Mouse (Mus musculus) erythroid progenitor cell, adult 5-6 weeks (primary cell): ENCODE data around the gene Cmss1. TPM values are rescaled to one million over a fixed set of nuclear protein-coding genes. Genes with fewer than 3 reads are reported as not detected.

Source experiments
- ATAC-seq: replicated peaks from 2 replicates; pipeline ENCODE4 v1.8.0; 2016; ENCODE audit warnings: moderate number of reproducible peaks, mild to moderate bottlenecking, moderate TSS enrichment, inconsistent platforms; ENCODE audit not compliant: poor library complexity, low FRiP score, severe bottlenecking
- total RNA-seq, 2 experiments: library from RNA; stranded (forward) in 1 of 2; stranded (reverse) in 1 of 2; fragments of 150-400 nt in 1 of 2; fragments of 186-747, 209-891 nt in 1 of 2; gene quantifications; 2 replicates each; pipeline versions ENCODE4 v1.2.3 to v1.2.4; 2015 to 2017; ENCODE audit warnings: low replicate concordance in 2 of 2

Cmss1 gene
- total RNA-seq, 2 experiments from 2014 or later: 8.4 TPM; not detected in 1

DNA sequence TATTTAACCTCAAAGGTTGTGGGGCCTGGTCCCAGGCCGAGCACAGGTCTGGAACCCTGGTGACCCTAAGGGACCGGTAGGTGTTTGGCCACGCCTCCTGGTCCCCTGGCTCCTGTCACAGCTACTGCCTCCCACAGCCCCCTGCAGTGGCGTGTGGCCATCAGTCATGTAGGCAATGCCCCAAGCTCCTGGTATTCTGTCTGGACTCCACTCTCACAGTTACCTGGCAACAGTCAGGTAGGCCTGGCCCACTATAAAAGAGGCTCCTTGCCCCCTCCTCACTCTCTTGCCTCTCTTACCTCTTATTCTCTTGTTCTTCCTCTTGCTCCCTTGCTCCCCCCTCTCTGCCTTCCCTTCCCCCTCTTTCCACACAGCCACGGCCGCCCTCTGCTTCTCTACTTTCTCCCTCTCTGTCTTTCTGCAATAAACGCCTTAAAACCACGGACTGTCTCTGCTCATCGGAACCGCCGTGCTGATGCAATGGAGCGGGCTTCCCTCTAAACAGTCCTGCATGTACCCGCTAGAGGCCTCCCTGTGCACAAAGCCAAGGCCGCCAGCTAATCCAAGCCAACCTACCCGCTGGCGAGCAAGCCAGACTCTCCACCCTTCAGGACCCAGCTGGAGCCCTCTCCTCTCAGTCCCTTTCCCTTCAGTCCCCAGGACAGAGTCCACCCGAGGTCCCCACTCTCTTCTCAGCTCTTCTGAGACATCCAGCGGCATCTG, 243.8 kb downstream of the Cmss1 start:
- ATAC-seq: no peak

DNA sequence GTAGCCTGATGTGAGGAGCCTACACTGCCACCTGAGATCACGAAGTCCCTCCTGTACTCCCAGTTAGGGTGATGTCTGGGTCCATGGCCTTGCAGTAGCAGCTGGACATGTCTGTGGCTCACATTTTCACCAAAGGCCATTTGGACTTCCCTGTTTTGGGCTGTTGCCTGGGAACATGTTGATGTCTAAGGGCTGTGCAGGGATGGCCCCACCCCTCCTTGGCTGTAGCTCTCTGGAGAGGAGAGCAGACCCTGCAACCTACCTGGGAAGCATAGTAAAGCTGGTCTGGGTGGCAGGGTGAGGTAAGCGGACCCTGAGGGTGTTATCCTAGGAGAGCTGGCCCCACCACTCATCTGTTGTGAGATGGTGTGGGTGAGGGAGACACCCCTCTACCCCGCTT, 245.9 kb downstream of the Cmss1 start:
- no peak for ATAC-seq

DNA sequence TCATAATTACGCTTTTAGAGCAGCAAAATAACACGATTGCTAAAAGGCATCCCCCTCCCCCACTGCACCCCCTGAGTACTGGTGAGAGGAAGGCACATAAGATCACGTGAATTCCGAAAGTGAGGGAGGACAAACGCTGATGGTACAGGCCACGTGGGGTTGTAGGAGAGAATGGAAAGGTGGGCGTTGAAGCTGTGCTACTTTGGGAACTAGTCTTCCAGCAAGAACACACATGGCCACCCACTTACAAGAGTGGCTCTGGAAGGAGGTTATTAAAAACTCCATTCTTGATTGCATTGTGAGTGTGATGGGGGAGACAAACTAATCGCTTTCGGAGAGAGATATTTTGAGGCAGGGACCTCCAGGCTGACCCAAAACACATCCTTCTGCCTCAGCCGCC, 247.4 kb downstream of the Cmss1 start:
- ATAC-seq: no peak

DNA sequence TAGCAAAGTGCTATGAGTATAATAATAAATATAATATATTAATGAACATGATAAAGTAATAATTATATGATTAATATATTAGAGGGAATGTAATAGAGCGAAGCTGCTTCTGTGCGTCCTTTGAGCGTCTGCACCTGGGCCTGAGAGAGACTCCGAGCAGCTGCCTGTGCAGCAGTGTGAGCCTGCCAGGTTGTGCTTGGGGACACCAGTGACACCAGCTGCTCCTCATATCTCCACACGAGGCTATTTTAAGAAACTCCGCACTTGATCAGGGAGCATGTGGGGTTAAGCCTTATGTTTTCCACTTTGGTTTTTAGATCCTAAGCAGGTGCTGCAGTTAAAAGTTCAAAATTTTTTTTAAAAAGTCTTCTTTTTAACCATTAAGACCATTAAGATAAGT, 249.7 kb downstream of the Cmss1 start:
- no peak for ATAC-seq

DNA sequence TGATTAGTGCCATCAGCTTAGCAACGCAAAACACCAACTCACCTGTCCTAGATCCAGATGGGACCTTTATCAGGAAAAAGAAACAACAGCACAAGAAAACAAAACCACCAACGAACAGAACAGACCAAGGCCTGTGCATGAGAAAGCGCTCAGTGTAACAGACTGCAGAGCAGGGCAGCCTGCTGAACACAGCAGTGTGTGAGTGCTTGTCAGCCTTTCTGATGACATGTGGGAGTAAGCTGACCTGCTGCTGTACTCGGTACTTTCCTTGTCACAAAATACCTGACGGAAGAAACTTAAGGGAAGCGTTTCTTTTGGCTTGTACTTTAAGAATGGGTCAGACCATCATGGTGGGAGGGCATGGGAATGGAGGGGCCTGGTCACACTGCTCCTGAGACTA, 250.2 kb downstream of the Cmss1 start:
- ATAC-seq: no peak

DNA sequence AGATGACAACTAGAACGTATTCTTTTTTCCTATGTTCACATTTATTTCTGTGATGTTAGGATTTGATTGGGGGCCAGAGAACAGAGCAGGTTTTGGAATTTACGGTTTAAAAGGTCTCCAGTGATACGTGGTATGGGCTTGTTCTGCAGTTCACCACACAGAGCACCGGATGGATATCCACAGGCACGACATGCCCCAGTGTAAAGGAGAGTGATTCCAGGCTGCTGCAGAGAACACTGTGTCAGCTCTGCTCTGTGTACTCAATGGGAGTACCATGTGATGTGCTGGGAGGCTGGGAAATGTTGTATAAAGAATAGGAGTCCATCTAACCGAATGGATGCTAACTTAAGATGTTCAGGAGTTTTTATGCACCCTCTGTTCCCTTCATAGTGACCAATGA, 252.7 kb downstream of the Cmss1 start:
- ATAC-seq: no peak

DNA sequence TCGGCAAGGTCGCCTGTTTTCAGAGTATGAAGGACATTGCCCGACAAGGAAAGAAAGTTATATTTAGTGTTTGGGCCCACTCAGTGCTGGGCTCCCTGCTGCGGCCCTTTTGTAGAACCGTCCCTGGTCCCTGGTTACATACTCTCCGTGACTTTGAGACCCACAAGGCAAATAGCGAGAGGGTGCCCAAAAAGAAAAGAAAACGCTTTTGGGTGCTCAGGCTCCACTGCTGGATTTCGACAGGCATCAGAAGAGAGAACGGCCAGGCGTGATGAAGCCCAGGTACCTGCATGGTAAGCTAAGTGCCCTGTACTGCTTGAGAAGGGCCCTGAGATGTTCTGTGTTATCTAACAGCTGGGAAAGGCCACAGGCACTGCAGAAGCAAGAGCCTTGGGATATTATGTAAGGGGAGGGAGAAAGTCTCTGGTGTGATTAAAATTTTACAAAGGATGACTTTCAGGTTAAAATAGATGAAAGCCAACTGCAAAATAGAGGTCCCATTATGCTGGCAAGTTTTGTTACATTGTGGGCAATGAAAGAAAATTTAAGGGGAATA, 253.4 kb downstream of the Cmss1 start:
- ATAC-seq: no peak

DNA sequence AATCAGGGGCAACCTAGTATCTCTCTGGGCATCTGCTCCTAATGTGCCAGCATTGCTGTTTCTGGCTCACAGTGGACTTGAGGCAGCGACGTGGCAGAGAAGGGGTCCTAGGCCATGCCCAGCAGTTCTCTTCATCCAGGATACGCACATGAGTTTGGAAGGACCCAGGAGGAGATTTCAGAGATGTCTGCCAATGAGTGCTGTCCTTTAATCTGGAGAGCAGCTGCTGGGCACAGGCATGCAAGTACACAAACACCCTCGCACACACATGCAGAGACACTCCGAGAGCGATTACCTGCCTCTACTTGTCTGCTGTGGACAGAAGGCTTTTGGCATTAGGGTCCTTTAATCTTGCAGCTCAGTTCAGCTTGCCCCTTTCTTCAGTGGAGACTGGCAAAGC, 253.9 kb downstream of the Cmss1 start, which contains the start of gene Filip1l:
Filip1l (plus strand) TSS at position 343 of the 400 bp plus-strand sequence.
- no peak for ATAC-seq

DNA sequence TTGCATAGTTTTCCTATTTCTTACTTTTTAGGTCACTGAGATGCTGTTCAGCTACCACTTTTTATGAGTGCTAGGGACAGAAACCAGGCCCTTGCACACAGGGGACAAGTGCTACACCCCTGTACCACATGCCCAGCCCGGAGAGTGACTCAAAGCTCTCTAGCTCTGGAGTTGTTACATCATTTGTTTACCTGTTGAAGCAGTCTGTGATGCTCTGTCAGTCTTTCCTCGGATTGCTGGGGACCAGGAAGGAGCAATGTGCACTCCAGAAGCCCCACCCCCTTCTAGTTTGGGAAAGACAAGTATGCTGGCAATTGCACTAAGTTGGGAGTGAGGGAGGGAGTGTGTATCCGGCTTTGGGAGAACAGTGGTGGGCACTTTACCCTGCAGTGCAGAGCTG, 257.0 kb downstream of the Cmss1 start:
- no peak for ATAC-seq

DNA sequence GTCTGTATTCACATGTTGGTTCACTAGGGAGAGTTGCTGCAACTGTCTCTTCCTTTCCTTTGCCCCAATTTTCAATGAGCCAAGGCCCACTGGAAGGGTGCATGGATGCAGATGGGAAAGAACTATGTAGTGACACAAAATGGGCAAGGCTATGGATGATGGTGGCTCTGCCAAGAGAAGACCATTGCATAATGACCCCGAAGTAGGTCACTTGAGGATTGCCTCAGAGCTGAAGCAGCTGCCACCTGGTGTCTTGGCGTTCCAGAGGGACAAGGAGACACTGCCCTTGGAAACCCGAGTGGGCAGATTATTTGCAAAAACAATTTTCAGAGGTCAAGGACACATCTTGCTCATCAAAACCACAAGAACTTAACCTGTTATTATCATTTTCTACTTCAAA, 257.6 kb downstream of the Cmss1 start:
- no peak for ATAC-seq

DNA sequence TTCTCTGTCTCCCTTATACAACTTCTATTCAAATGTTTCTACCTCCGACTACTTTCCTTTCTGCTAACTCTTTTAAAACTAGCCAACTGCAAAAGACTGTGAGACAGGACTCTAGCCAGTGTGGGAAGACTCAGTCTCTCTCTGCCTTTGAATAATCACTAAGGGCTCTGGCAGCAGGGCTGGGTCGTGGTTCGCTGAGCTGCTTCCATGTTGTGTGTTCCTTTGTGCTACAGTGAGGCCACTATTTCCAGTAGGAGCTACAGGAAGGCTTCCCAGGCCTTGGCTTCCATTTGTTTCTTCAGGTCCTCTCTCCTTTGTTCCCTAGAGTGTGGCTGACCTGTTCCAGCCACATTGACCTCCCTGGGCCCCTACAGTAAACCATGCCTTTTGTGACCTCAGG, 260.4 kb downstream of the Cmss1 start:
- no peak for ATAC-seq

DNA sequence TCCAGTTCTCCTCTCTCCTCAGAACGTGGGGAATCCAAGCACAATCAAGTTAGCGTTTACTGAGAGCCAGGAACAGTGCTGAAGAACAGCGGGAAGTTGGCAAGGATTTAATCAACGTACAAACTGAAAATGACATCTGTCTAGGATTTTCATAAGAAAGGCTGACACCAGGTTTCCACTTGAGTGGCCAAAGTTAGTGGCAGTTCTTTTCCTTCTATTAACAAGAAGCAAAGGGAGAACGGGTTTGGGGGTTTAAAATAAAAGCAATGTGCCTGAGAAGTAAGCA, 266.1 kb downstream of the Cmss1 start:
- ATAC-seq: no peak

DNA sequence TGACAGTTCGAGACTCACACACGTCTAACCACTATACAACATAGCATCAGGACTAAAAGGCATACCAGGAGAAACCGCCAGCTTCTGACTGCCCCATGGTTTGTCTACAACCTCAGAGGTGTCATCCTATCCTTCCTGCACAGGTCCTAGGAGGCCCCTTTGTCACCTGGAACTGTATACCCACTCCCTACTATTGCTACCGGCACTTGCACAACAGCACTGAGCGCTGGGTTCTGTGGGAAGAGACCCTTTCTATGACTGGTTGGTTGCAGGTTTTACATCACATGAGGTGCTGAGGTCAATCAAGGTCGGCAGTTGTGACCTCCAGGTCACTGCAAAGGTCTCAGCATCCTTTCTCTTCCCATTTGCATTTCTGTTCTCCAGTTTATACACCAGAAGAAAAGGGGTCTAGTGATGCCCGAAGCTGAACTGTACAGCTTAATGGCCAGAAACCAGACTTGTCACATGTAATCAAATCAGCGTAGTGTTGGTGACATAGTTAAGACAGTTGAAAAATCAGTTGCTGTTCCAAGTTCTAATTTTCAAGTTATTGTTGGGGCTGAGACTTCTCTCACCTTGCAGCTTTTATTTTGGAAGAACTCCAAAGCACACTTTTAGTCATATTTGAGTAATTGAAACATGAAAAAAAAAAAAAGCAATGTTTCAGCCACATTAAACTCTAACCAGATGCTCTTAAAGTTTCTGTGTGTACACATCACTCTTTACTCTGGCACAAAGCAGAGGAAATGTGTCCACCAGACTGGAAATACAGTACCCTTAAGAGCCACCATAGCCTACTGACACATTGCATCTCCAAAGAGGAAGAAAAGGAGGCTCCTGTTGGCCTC, 266.7 kb downstream of the Cmss1 start:
- ATAC-seq: no peak

DNA sequence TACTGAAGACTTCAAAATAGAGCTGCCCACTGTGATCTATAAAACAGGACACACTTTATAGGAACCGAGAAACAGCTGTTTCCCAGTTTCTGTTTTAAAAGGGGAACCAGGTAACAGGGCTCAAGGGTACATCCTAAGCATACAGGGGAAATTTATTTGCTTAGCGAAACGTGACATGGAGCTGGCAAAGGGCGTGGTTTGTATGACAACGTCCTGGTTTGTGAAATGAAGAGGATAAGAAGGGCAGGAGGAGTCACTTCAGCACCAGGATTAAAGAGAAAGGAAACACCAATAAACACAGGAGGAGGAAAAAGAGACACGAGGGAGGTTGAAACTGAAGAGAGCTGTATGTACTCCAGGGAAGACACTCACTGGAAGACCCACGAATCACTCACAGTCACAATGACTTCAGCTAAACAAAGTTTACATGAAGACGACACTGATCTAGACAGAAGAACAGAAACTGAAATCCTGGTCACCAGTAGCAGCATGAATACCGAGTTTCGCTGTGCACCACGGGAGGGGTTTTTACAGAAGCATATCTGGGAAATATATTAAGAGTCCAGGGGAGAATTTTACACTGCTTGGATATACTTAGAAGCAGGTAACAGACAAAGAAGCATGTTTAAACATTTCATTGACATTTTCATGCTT, 269.8 kb downstream of the Cmss1 start:
- no peak for ATAC-seq

DNA sequence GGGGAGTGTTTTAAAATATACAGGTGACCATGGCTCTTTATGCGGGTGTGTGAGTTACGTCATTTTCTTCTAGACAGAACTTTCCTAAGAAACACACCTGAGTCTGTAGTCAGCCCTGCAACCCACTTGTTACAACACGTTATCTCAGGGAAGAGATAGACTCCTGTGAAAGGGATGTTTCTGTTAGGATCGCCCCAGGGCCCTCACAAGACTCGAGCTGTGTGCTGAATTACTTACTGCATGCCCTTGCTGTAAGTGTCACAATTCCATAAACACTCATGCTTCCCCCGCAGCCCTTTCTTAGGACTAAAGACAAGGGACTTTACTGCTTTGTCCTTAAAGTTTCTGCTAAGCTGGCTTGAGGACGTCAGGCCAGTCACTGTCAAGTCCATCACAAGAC, 274.4 kb downstream of the Cmss1 start:
- ATAC-seq: no peak

DNA sequence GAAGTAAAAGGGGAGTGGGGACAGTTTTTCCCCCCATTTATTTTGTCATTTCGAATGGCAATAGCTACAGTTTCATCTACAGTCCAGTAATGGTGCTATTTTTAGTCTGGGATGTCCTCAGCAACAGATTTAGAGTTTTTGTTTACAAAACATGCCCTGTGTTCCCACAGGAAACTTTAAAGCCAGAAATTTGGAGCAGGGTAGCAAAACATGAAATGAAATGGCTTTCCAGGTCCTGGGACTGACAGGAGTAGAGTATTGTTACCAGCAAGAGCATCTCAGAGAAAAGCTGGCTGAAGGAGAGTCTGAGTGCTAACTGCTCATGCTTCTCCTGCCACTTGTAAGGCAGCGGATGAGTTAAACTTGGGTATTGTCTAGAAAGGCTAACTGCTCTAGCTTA, 276.6 kb downstream of the Cmss1 start:
- no peak for ATAC-seq

DNA sequence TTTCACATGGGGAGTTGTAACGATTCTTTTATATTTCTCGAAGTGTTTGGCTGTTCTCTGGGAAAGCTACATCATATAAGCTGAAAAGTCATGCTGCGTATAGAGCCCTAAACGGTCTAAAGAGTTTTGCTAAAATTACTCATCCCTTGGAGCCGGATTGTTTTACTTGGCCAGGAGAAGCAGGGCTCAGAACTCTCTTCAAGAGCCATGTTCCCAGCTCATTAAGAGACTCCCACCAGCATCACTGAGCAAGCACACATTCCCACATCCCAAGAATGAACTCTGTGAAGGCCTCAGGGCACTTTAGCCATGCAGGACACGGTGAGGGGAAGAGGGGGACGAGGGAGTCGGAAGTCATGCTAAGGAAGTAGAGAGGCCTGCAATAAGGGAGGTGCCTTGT, 277.6 kb downstream of the Cmss1 start:
- ATAC-seq: no peak

DNA sequence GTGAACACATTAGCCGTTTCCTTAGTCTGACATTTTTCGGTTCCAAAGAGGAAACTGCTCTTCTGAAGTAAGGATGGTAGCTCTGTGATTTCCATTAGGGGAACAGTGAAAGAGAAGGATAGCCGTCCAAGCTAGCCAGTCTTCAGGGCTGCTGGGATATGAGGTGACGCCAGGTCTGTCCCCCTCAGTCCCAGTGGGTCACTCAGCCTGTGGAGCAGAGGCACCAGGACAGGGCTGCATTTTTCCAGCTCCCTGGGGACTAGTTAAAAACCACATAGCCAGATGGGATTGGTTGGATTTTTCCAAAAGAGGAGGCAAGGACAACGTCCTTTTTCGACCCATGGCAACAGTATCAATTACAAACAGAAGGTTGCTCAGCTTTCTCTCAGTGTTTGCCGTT, 279.7 kb downstream of the Cmss1 start:
- no peak for ATAC-seq

DNA sequence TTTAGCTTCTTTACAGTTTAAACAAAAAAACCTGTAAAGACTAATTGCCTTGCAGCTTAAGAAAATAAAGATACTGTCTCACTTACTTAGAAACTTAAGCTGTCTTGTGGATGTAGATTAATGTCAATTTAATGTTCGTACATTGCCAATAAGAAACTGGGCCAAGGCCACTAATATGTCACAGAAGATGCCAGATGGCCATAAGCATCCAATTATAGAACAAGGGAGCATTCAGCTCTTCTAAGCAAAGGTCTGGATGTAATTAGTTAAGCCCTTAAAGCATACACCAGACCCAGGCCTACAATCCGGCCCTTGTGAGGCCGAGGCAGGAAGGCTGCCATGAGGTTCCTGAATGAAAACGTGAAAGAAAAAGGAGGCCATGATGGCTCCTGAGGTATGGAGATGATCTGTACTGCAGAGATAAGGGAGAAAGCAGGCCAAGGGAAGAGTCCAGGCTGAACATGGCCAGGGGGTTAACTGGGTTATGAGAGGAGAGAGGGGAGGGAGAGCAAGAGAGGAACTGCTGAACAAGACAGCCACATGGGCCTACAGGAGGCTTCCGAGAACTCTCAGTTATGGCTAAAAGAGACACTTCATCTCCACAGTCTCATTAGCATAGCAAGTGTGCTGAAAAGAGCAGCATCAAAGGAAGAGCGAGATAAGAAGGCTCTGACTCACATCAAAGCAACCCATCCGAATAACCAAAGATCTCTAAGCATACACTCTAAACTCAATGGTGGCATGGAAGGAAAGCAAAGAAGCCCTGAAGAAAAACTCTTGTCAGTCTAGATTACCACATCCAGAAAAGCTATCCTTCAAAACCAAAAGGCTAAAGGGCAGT, 287.2 kb downstream of the Cmss1 start:
- ATAC-seq: no peak

DNA sequence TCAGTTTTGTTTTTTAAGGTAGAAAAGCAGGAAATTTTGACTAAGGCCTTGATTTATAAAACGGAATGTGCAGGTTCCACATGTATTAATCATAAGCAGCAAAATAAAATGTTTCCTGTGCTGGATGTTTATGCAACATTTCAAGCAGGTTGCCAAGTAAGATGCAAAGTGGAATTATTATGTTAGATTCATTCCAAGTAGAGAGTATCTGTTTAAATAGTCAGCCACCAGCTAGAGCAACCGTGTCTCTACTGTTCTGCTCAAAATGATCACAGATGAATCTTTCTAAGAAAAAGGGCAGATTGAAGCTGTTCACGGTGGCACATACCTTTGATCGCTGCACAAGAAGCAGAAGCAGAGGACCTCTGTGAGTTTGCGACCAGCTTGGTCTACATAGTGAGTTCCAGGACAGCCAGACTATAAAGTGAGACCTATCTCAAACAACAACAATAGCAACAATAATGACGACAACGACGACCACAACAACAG, 288.0 kb downstream of the Cmss1 start:
- no peak for ATAC-seq
